Mouse (Mus musculus): ENCODE results near the gene Klhl7. TPM values are rescaled to one million over a fixed set of nuclear protein-coding genes. Genes with fewer than 3 reads are reported as not detected.
A peak's percentile ranks its signal among the peaks of the same experiment; 100 is the strongest.

The Klhl7 gene
- total RNA-seq, 2 experiments from 2014 or later, result 56.4 to 83.4 TPM

GRCm38 (mm10) chr5:24164789-24165445, 64.5 kb downstream of the Klhl7 start, which contains the start of gene Nupl2:
Nupl2 (plus strand) TSS chr5:24164963.
- peak; percentile 99 for ATAC-seq (replicated peaks; ENCODE audit: low FRiP score, poor library complexity, severe bottlenecking)

GRCm38 (mm10) chr5:24167263-24167662, 66.9 kb downstream of the Klhl7 start:
- ATAC-seq (replicated peaks; ENCODE audit: low FRiP score, poor library complexity, severe bottlenecking), result no peak

- no peak for ATAC-seq (replicated peaks; ENCODE audit: low FRiP score, poor library complexity, severe bottlenecking)
These were observed 69.5 kb downstream of the Klhl7 start for GRCm38 (mm10) chr5:24169881-24170280.

DNA sequence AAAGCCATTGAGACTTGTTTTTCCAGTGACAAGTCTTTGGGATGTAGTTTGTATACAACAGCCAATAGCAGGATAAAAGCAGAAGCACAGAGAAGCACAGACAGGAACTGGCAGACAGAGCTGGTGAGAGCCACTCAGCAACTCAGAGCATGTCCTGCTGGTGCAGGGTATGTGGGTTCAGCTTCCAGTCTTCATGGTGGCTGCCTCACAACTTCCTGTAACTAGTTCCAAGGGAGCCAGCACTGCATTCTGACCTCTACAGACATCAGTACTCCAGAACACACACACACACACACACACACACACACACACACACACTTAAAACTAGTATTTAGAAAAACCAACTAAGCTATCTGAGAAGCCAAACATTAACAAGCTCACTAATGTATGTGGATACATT, 71.7 kb downstream of the Klhl7 start:
- no peak for ATAC-seq (replicated peaks; ENCODE audit: low FRiP score, poor library complexity, severe bottlenecking)

- no peak for ATAC-seq (replicated peaks; ENCODE audit: low FRiP score, poor library complexity, severe bottlenecking)
These were observed 81.3 kb downstream of the Klhl7 start for GRCm38 (mm10) chr5:24181514-24182295.

DNA sequence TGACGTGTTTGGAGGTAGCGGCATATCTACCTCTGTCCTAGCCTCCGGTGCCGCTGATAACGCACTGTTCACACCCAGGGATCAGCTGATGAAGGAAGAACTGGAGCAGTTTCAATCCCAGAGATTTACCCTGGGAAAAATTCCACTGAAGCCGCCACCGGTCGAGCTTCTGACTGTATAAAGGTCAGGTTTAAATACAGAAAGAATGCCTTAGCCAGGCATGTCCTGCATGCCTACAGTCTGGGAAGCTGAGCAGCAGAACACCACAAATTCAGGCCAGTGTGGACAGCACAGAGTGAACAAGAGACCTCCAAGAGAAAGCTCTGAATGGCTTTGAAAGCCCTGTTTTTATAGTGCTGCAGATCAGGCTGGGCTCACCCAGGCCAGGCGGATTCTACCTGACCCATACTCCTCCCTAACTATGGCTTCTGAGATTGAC, 81.9 kb downstream of the Klhl7 start:
- ATAC-seq (replicated peaks; ENCODE audit: low FRiP score, poor library complexity, severe bottlenecking), result no peak

- ATAC-seq (replicated peaks; ENCODE audit: low FRiP score, poor library complexity, severe bottlenecking), result no peak
These were observed 82.7 kb downstream of the Klhl7 start for GRCm38 (mm10) chr5:24183096-24183495.

DNA sequence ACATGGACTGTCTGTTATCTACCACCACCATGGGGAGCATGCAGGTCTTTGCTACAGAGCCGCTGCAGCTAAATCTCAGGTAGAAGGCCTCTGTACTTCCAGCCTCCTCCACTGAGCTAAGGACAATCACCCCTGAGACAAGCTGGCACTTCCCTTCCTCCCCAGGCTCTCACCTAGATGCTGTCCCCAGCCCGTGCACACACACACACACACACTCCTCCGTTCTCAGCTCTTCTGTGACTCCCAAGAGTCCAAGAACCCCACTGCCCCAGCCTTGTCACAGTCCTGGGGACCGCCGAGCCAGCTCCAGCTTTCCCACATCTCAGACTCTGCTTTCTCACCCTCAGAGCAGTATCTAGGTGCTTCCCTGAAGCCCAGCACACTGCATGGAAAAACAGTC, 83.6 kb downstream of the Klhl7 start:
- ATAC-seq (replicated peaks; ENCODE audit: low FRiP score, poor library complexity, severe bottlenecking), result no peak

DNA sequence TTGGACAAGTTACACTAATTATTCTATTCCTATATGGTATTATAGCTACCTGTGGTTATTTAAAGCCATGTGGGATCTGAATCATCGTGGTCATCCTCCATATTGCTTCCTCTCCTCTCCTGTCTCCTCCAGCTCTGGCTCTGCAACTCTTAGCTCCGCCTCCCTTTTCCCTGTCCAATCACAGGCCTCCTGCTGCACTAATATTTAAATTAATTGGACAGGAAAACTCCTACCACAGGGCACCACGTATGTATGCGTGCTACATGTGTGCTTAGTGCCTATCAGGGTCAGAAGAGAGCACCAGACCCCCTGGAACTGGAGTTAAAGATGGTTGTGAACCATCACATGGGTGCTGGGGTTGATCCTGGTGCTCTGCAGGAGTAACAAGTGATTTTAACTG, 88.1 kb downstream of the Klhl7 start:
- ATAC-seq (replicated peaks; ENCODE audit: low FRiP score, poor library complexity, severe bottlenecking), result no peak

DNA sequence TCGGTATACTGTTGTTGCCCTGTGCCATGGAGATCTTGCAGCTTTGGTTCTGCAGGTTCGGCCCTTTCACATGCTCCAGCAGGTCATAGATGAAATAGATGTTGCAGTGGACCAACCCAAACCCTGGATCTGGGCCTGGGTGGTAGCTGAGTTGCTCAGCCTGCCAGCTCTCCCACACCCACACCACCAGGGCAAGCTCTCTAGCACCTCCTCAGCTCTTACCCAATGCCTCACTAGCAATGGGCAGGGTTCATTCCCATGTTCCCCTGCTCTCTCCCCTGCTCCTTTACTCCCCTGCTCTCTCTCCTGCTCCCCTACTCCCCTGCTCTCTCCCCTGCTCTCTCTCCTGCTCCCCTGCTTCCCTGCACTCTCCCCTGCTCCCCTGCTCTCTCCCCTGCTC, 91.4 kb downstream of the Klhl7 start:
- ATAC-seq (replicated peaks; ENCODE audit: low FRiP score, poor library complexity, severe bottlenecking), result no peak

DNA sequence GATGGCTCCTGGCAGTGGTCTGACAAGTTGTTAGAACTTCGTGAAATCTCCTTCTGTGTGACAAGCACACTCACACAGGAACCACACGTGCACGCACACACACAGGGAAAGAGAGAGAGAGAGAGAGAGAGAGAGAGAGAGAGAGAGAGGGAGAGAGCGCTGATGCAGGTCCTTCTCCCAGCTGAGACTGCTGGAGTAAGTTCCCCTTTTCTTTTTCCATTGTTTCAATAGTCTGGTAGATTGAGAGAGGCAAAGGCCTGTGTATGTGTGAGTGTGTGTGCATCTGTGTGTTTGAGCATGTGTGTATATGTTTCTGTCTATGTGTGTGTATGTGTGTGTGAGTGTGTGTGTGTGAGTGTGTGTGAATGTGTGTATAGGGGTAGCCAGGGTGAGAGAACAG, 100.6 kb downstream of the Klhl7 start:
- no peak for ATAC-seq (replicated peaks; ENCODE audit: low FRiP score, poor library complexity, severe bottlenecking)

- ATAC-seq (replicated peaks; ENCODE audit: low FRiP score, poor library complexity, severe bottlenecking), result no peak
These were observed 102.1 kb downstream of the Klhl7 start for GRCm38 (mm10) chr5:24202492-24202891.

GRCm38 (mm10) chr5:24203266-24203665, 102.9 kb downstream of the Klhl7 start:
- ATAC-seq (replicated peaks; ENCODE audit: low FRiP score, poor library complexity, severe bottlenecking), result no peak

DNA sequence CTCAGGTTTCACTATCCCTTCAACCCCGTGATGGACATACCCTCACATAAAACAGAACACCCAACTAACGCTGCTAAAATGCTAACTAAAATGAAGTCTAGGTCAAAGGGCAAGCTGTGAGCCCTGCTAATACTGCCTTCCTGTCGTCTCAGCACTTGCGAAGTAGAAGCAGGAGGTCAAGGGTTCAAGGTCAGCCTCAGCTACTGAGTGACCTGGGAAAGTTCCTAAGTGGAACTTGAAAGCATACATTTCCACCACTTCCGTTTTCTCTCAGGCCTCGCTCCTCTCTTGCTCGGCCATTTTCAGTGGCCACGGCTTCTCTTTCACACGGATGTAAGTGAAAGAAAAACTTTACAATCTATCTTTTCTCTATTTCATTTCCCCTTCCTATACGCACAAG, 107.6 kb downstream of the Klhl7 start:
- no peak for ATAC-seq (replicated peaks; ENCODE audit: low FRiP score, poor library complexity, severe bottlenecking)

DNA sequence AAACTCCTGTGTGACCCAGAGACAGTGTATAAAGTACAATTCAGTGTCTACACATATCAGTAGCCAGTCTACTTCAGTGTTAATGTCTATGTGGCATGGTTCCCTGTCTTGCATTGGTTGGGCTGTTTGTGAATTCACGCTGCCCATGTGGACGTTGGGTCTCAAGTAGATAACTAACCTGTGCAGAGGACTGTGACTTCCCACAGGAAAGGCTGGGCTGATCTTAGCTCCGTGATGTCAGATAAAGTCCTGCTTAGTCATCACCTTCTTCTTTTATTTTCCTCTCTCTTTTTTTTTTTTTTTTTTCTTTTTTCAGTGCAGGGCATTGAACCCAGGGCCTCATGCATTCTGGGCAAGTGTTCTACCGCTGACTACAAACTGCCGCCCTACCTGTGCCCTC, 108.1 kb downstream of the Klhl7 start:
- ATAC-seq (replicated peaks; ENCODE audit: low FRiP score, poor library complexity, severe bottlenecking), result no peak

Other genes with a start within 250 kb of the Klhl7 start
- 145 and 170 TPM in 2 replicates for gene Fam126a, start 69.9 kb upstream of the Klhl7 start, total RNA-seq (2015; ENCODE audit: low replicate concordance)
- gene Fam126a, start 69.9 kb upstream of the Klhl7 start, total RNA-seq (2017; ENCODE audit: low replicate concordance), result 145 and 177 TPM in 2 replicates
- 2.9 and 3.2 TPM in 2 replicates for gene Nupl2, start 64.4 kb downstream of the Klhl7 start, total RNA-seq (2015; ENCODE audit: low replicate concordance)
- gene Nupl2, start 64.4 kb downstream of the Klhl7 start, total RNA-seq (2017; ENCODE audit: low replicate concordance), result 0.38 and 3.5 TPM in 2 replicates

Measured in erythroid progenitor cell, adult 5-6 weeks (primary cell).